Mouse (Mus musculus) neural tube, embryonic 10.5 days (tissue): ENCODE measurements at regions not wholly inside any gene's neighbourhood (a gene's known extent, or its start where the extent isn't known, plus 50 kb on each side); places are given as distances from the start of the nearest gene placed in this dataset.

Source experiments
- DNase-seq: peaks from one replicate; pipeline ENCODE4 v3.0.0-alpha.2; 2017; ENCODE audit warnings: low spot score; ENCODE audit errors: extremely low spot score

DNA sequence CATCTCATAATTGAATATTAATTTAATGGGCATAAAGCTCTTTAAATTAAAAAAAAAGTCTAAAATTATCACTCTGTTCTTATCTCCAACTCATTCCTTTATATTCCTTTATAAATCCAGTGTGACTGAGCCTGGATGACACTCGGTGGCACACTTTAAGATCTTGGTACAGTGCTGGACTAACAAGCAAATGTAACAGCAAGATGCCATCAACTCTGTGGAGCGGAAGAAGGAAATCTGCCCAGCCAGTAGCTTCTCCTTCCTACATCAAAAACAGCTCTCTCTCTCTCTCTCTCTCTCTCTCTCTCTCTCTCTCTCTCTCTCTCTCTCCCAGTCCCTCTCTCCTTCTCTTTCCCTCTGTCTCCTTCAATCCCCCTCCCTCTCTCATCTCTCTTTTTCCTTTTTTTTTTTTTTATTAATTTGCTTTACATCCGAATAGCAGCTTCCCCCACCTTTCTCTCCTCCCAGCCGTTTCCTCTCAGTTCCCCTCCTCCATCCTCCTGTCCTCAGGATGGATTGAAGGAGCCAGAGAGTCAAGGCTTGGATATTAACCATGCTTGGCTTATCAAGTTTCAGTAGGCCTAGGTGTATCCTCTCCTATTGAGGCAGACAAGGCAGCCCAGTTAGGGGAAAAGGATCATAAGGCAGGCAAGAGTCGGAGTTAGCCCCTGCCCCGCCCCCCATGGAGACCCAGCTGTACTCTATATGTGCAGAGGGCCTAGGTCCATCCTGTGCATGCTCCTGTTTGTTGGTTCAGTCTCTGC, 130.4 kb upstream of the Tmtc2 start:
- DNase-seq: no peak

GRCm38 (mm10) chr10:105693131-105693530, 118.9 kb upstream of the Tmtc2 start:
- no peak for DNase-seq

- DNase-seq: no peak
These were observed 115.1 kb upstream of the Tmtc2 start for GRCm38 (mm10) chr10:105689388-105689787.

- no peak for DNase-seq
These were observed 114.6 kb upstream of the Tmtc2 start for GRCm38 (mm10) chr10:105688879-105689278.

GRCm38 (mm10) chr10:105686876-105687275, 112.6 kb upstream of the Tmtc2 start:
- DNase-seq: no peak

GRCm38 (mm10) chr10:105679598-105679997, 105.3 kb upstream of the Tmtc2 start:
- no peak for DNase-seq

DNA sequence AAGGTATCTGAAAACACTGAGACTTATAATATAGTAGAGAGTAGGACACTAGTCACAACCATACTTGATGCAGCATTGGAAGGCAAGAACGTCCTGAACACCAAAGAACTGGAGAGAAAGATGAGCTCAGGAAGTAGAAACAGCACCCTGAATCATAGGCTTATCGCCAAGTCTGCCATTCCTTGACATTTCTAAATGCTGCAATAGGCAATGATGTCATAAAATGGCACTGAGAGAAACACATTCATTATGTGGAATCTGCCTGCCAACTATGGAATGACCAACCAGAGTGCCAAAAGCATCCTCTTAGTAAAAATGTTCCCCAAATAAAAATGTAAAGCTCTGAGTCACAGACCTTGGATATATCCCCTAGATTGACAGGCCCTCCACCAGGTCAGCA, 92.7 kb upstream of the Tmtc2 start:
- DNase-seq: no peak

GRCm38 (mm10) chr10:105660761-105661160, 86.5 kb upstream of the Tmtc2 start:
- no peak for DNase-seq

DNA sequence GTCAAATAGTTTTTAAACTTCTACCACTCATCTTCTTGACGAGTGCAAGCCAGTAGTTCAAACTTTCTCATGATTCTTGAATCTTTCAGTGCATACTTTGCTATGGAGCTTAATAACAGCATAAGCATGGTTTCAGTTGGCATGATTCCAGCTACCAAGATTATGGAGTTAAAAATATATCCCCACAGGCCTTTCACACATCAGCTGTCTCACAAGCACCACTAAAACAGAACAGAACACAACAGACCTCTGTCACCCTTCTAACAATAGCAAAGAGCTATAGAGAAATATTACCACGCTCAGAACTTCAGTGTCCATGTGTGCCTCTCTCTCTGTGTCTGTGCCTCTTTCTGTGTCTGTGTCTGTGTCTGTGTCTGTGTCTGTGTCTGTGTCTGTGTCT, 82.5 kb upstream of the Tmtc2 start:
- no peak for DNase-seq

DNA sequence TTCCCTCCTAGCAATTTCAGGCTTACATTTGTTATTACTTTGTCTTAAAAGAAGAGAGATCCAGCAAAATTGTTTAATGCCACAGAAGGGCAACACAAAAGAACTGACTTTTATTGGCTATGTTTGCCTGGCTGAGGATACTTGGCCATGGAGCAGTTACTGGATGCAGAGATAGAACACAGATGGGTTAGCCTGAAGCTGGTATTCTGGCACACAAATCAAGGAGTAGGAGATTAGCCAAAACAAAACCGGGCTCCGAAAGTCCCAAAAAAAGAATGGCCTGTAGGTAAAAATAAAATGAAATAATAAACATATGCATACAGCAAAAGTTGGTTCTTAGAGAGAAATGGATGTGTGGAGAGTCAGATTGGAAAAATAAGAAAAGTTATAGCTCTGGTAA, 78.2 kb upstream of the Tmtc2 start:
- no peak for DNase-seq

- peak; percentile 24 for DNase-seq
These were observed 64.8 kb upstream of the Tmtc2 start for GRCm38 (mm10) chr10:105639011-105639451.

DNA sequence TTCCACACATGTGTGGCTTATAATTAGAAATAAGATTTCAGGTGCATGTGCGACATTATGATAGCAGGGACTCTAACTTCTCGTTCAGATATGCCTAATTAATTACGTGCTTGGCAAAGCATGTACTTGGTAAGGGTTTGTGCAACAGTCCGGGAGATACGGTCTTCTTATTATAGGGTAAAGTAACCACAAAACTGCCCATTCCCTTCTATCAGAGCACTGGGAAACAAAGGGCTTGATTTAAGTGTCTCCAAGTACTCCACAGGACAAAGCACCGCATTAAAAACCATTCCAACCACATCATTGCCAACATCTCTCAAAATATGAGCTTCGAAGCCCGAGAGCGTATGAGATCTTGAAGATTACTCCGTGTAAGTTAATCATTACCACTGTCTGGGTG, 64.2 kb upstream of the Tmtc2 start:
- DNase-seq: no peak

GRCm38 (mm10) chr10:105626842-105627241, 52.6 kb upstream of the Tmtc2 start:
- DNase-seq: no peak

DNA sequence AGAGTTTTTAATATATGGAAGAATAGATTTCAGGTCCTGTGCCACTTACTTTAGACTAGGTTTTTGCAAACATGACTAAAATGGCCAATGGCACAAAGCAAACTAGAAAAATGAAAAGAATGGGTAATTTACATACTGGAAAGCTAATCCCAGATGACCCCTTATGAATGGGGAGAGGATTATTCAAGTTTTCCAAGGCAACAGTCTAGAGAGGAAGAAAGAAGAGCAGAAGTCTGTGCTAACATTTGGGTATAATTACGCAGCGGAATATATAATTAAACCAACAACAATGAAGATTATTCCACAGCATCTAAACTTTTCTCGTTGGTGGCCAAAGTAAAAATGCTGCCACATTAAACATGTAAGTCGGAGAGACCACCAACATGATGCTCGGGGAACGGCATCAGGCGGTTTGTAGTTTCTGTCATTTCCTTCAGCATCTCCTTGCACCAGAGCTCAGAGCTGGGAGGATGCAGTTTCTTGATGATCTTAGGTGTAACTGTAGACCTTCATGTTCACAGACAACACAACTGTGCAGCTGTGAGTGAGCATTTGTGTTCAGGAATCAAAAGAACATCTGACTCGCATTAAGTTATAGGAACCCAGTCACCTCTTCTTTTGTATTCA, 51.2 kb upstream of the Tmtc2 start:
- DNase-seq: no peak
